Mouse (Mus musculus) heart, adult 18-20 months (tissue): ENCODE data around the gene Sypl. TPM values are rescaled to one million over a fixed set of nuclear protein-coding genes. Genes with fewer than 3 reads are reported as not detected.

ENCODE experiments used
- total RNA-seq, 2 experiments: library from RNA; stranded (reverse); gene quantifications; 2 replicates each; pipeline ENCODE4 v1.2.3; 2021

Sypl gene
- total RNA-seq, 2 experiments from 2014 or later: 79.8 to 88.6 TPM

Other genes with a start within 250 kb of the Sypl start
- 100 to 1,000 TPM; 127 to 137 TPM for gene Nampt, start 134.3 kb upstream of the Sypl start, total RNA-seq
- gene Cdhr3, start 139.0 kb downstream of the Sypl start, total RNA-seq: under 1 TPM; 0.27 to 0.87 TPM
- gene Atxn7l1, start 193.8 kb downstream of the Sypl start, total RNA-seq: 10 to 100 TPM; 16.9 to 17.4 TPM